Mouse (Mus musculus) myocyte (in vitro differentiated cells): Measurements from ENCODE around the gene Arid5b.

ENCODE experiments used
- CEBPB ChIP-seq: IDR thresholded peaks from 2 replicates; pipeline ENCODE4 v1.6.1; 2011; ENCODE audit warnings: mild to moderate bottlenecking, moderate library complexity; ENCODE audit not compliant: poor library complexity, insufficient read depth, severe bottlenecking
- E2F4 ChIP-seq: IDR thresholded peaks from one replicate; pipeline ENCODE4 v1.6.1; 2011; ENCODE audit warnings: mild to moderate bottlenecking, control low read depth, moderate library complexity; ENCODE audit not compliant: insufficient read depth
- MAX ChIP-seq: IDR thresholded peaks from one replicate; pipeline ENCODE4 v1.6.1; 2011; ENCODE audit warnings: low read depth, mild to moderate bottlenecking, control low read depth
- MYOD1 ChIP-seq, 3 experiments: IDR thresholded peaks; one replicate each; pipeline ENCODE4 v1.6.1; 2011; ENCODE audit warnings: control low read depth in 2 of 3, low read depth in 2 of 3, mild to moderate bottlenecking in 2 of 3, moderate library complexity in 1 of 3; ENCODE audit not compliant: insufficient read length in 2 of 3, control insufficient read depth in 1 of 3
- MYOG ChIP-seq, 3 experiments: IDR thresholded peaks; one replicate each; pipeline ENCODE4 v1.6.1; 2011; ENCODE audit warnings: control low read depth in 2 of 3, low read depth in 2 of 3, mild to moderate bottlenecking in 2 of 3; ENCODE audit not compliant: insufficient read length in 2 of 3, control insufficient read depth in 1 of 3, insufficient read depth in 1 of 3
- POLR2A ChIP-seq: IDR thresholded peaks from one replicate; pipeline ENCODE4 v1.6.1; 2011; ENCODE audit warnings: low read depth, mild to moderate bottlenecking, control low read depth, moderate library complexity; ENCODE audit not compliant: insufficient read length
- POLR2AphosphoS2 ChIP-seq: IDR thresholded peaks from one replicate; pipeline ENCODE4 v1.6.1; 2011; ENCODE audit warnings: low read depth, control low read depth; ENCODE audit not compliant: insufficient read length
- REST ChIP-seq: IDR thresholded peaks from one replicate; pipeline ENCODE4 v1.6.1; 2011; ENCODE audit warnings: mild to moderate bottlenecking, control low read depth, moderate library complexity; ENCODE audit not compliant: insufficient read depth, insufficient read length
- SRF ChIP-seq: IDR thresholded peaks from one replicate; pipeline ENCODE4 v1.6.1; 2011; ENCODE audit warnings: low read depth; ENCODE audit not compliant: control insufficient read depth, insufficient read length
- TCF12 ChIP-seq: IDR thresholded peaks from one replicate; pipeline ENCODE4 v1.6.1; 2011; ENCODE audit warnings: mild to moderate bottlenecking, control low read depth; ENCODE audit not compliant: poor library complexity, insufficient read depth, severe bottlenecking
- TCF3 ChIP-seq: IDR thresholded peaks from one replicate; pipeline ENCODE4 v1.6.1; 2011; ENCODE audit warnings: low read depth, control low read depth; ENCODE audit not compliant: insufficient read length
- USF1 ChIP-seq: IDR thresholded peaks from one replicate; pipeline ENCODE4 v1.6.1; 2011; ENCODE audit warnings: low read depth, mild to moderate bottlenecking, control low read depth, moderate library complexity

- TF ChIP-seq E2F4 (no peak), POLR2A (no peak), TCF12 (no peak), TCF3 (no peak), USF1 (no peak), CEBPB (no peak), MAX (no peak), POLR2AphosphoS2 (no peak), MYOD1 (IDR thresholded peaks at IDR 0.05; ENCODE audit: control insufficient read depth in 1 of 3, insufficient read length in 2 of 3, low read depth in 2 of 3) (no peak), MYOG (IDR thresholded peaks at IDR 0.05; ENCODE audit: control insufficient read depth in 1 of 3, insufficient read depth in 1 of 3, insufficient read length in 2 of 3, low read depth in 2 of 3) (no peak), SRF (no peak), REST (no peak)
Measured at GRCm38 (mm10) chr10:68171974-68172373, 106.6 kb downstream of the Arid5b start.
